Mouse (Mus musculus) midbrain, embryonic 10.5 days (tissue): ENCODE data around the gene Ncapd2. TPM values are rescaled to one million over a fixed set of nuclear protein-coding genes. Genes with fewer than 3 reads are reported as not detected.

Source experiments
- DNase-seq: peaks from one replicate; pipeline ENCODE4 v3.0.0-alpha.2; 2017; ENCODE audit warnings: low spot score
- H3K27ac ChIP-seq: fragments of 300-500 bp; sonication (generic); replicated peaks from 2 replicates; pipeline ENCODE4 v1.5.1; 2016; ENCODE audit warnings: mild to moderate bottlenecking
- H3K27me3 ChIP-seq: fragments of 300-500 bp; sonication (generic); 2 replicates; pipeline ENCODE4 v1.6.1; 2016; ENCODE audit warnings: low read depth, mild to moderate bottlenecking; ENCODE audit not compliant: poor library complexity, severe bottlenecking
- H3K36me3 ChIP-seq: fragments of 300-500 bp; sonication (generic); 2 replicates; pipeline ENCODE4 v1.6.1; 2016; ENCODE audit warnings: mild to moderate bottlenecking, moderate library complexity
- H3K4me1 ChIP-seq: fragments of 300-500 bp; sonication (generic); 2 replicates; pipeline ENCODE4 v1.6.1; 2016
- H3K4me3 ChIP-seq: fragments of 300-500 bp; sonication (generic); 2 replicates; pipeline ENCODE4 v1.5.1; 2016; ENCODE audit warnings: mild to moderate bottlenecking, moderate library complexity
- H3K9me3 ChIP-seq: fragments of 300-500 bp; sonication (generic); replicated peaks from 2 replicates; pipeline ENCODE4 v1.6.1; 2016; ENCODE audit warnings: mild to moderate bottlenecking
- WGBS: fragments of 180-500 bp; shearing (Covaris S2); methylation state at CpG from one replicate; pipeline ENCODE4 v1.1.7; 2016; 5-methylcytosine and 5-hydroxymethylcytosine counted together
- polyA plus RNA-seq: library from polyadenylated mRNA; unstranded; fragments of >200 nt; fragmentation: Nextera tagmentation; extraction: Ambion mirVana; gene quantifications from 2 replicates; pipeline ENCODE4 v1.2.1, GENCODE M21; 2016

The Ncapd2 gene
- 236 and 246 TPM in 2 replicates for polyA plus RNA-seq

DNA sequence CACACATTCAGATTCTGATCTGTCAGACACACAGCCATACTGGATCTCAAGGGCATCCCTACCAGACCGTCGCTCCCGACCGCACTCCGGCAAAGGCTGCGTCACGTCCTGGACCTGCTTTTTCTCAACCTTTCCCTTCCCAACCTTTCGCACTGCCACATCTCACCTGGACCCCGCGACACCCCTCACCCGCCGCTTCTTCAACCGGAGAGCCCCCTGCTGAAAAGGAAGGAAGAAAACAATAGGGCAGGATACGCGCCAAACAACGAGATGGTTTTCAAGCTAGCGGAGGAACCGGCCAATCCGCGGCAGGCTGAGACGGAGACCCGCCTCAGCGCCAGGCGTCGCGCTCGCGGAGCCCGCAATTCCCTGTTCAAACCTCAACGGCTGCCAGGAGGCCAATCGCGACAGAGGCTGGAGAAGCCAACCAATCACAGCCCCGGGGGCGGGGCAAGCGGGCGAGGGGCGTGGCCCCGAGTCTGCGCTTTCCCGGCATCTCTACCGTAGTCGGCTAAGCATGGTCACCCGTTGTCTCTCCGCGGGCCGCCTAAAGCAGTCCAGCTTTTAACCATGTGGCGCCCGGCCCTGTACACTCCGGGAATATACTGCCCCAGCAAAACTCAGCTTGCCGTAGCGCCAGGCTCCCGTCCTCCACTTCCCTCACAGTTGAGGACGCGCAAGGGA lies at the start of gene Ncapd2, which contains the start of gene Mrpl51:
Gene Ncapd2 (minus strand): TSS at position 370 of the 684 bp plus-strand sequence.
Gene Mrpl51 (plus strand): TSS at position 470 of the 684 bp plus-strand sequence.
- Histone ChIP-seq H3K4me1 (peaks cover 43% of the 10 kb centered on the region), H3K27ac (peak within 1 kb of the TSS; percentile 98), H3K27me3 (no peaks in the 10 kb centered on the region), H3K4me3 (peak within 1 kb of the TSS; percentile 77), H3K36me3 (peaks cover 61% of the 10 kb centered on the region), H3K9me3 (no peaks in the 10 kb centered on the region)
- under 1% methylated on average over 54 of the region's 54 CpGs for WGBS
- peak; percentile 99 for DNase-seq

DNA sequence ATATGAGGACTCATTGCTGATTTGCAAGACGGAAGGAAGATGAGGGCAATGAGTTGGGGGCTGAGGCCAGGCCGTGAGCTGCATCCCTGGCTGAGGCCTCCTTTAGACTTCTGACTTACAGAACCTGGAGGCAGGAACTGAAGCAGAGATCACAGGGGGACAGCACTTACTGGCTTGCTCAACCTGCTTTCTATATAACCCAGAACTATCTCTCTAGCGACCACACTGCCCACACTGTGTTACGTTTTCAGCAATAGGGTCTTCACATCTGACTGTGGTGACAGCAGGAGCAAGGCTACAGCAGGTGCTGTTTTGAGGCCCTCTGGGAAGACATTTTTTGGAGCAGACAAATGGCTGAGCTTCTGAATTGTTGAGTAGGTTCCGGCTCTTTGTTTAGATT lies 49.1 kb upstream of the Ncapd2 start:
- Histone ChIP-seq H3K4me1 (peaks cover 12% of the 10 kb centered on the region), H3K27ac (no peak overlapping the region), H3K36me3 (no peaks in the 10 kb centered on the region), H3K27me3 (no peaks in the 10 kb centered on the region), H3K4me3 (no peak overlapping the region), H3K9me3 (no peaks in the 10 kb centered on the region)
- WGBS = 89% methylated on average over 5 of the region's 5 CpGs
- DNase-seq = no peak

DNA sequence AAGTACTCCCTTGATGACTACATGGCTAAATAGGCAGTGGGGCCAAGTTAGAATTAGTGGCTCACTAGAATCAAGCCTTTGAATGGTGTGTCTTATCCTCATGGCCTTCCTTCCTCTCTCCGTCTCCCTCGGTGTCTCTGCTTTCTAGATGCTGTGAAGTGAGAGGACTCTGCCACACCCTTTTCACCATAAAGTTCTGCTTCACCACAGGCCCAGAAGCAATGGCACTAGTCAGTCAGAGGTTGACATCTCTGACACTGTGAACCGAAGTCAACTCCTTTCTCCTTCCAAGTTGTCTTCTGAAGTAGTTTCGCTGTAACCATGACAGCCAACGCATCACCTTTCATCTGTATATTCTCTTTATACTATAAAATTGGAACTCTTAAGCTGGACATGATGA lies 48.0 kb upstream of the Ncapd2 start:
- no peak overlapping the region for H3K27ac ChIP-seq
- H3K4me3 ChIP-seq = no peak overlapping the region
- no peak for DNase-seq
- no peaks in the 10 kb centered on the region for H3K36me3 ChIP-seq
- no peaks in the 10 kb centered on the region for H3K9me3 ChIP-seq
- H3K4me1 ChIP-seq = peaks cover 9% of the 10 kb centered on the region
- no peaks in the 10 kb centered on the region for H3K27me3 ChIP-seq
- 90% methylated on average over 5 of the region's 5 CpGs for WGBS

DNA sequence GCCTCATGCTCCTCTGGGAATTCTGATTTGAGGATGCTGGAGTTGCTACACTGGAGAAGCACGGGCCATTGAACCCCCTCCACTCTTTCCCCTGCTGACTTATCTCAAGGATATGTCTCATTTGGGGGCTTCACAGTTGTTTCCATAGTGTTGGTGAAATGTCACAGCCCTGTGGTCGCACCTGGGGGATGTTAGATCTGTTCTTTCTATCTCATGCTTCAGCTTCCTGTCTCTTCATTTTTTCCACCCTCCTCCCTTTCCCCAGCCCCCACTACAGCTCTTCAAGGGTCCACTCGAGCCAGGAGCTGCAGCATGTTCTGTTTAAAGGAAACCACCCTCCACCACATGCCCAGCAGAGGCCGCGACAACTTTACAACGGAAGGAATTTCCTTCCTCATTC lies 46.9 kb upstream of the Ncapd2 start:
- Histone ChIP-seq H3K4me3 (no peak overlapping the region), H3K4me1 (peaks cover 20% of the 10 kb centered on the region), H3K27me3 (no peaks in the 10 kb centered on the region), H3K9me3 (no peaks in the 10 kb centered on the region), H3K36me3 (no peaks in the 10 kb centered on the region), H3K27ac (no peak overlapping the region)
- WGBS = 88% methylated on average over 6 of the region's 6 CpGs
- no peak for DNase-seq

DNA sequence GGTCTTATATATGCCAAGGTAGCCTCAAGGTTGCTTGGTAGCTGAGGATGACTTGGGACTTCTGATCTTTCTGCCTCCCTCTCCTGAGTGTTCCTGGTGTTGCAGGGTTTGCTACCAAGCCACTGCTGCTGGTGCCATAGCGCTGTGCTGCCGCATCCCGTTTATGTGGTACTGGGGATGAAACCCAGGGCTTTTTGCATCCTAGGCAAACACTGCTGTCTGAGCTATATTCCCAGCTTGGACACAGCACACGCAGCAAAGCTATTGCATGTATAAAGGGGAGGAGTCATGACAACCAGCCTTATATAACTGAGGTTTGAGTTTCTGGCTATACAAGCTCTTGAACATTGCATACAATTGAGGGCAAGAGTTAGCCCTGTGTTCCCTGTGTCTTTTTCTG lies 45.9 kb upstream of the Ncapd2 start:
- Histone ChIP-seq H3K27ac (no peak overlapping the region), H3K9me3 (no peaks in the 10 kb centered on the region), H3K36me3 (no peaks in the 10 kb centered on the region), H3K27me3 (no peaks in the 10 kb centered on the region), H3K4me3 (no peak overlapping the region), H3K4me1 (peaks cover 26% of the 10 kb centered on the region)
- 88% methylated on average over 4 of the region's 4 CpGs for WGBS
- no peak for DNase-seq

DNA sequence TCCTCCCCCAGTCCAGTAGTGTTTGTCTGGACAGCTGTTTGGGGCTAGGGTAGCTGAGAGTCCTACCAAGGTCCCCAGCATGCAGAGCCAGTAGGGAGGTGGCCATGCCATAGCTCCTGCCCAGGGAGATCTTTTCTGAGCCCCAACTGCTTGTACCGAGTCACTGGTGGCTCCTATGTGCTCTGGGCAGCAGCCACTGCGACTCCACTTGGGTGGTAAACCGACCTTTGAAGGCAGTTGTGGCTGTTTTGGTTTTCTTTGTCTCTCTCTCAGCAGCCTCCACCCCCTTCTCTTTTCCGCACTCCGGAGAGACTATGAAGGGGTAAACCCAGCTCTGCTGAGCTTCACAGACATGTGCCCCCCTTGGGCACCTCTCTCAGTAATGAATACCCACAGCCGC lies 45.3 kb upstream of the Ncapd2 start, which contains the start of gene Cd27:
Gene Cd27 (minus strand): TSS at position 229 of the 400 bp plus-strand sequence.
- H3K4me1 ChIP-seq = peaks cover 33% of the 10 kb centered on the region
- H3K27me3 ChIP-seq = no peaks in the 10 kb centered on the region
- H3K36me3 ChIP-seq = no peaks in the 10 kb centered on the region
- H3K9me3 ChIP-seq = no peaks in the 10 kb centered on the region
- DNase-seq = no peak
- 49% methylated on average over 6 of the region's 6 CpGs for WGBS
- peak within 1 kb of the TSS; percentile 34; the same call in 1 of the 2 replicates for H3K27ac ChIP-seq
- H3K4me3 ChIP-seq = no peak within 1 kb of the TSS

DNA sequence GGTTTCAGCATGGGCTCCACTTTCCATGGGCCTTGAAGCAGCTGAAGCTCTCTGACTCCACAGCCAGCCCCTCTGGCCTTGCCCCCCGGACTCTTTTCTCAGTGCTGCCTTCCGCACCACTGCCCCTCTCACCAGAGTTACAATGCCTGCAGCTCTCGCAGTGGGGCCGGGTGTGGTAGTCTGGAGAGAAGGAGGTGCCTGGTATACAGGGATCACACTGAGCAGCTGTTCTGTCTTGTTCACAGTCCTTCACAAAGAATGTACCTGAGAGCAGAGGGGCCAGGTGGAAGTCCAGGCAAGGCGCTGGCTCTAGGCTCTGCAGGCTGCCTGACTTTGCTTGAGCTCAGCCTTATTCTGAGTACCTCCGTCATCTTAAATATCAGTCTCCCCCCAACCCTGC lies 44.8 kb upstream of the Ncapd2 start:
- 64% methylated on average over 6 of the region's 6 CpGs for WGBS
- H3K4me3 ChIP-seq = no peak overlapping the region
- no peak for DNase-seq
- H3K4me1 ChIP-seq = peaks cover 37% of the 10 kb centered on the region
- no peaks in the 10 kb centered on the region for H3K27me3 ChIP-seq
- H3K27ac ChIP-seq = peak overlapping the region; percentile 34; the same call in 1 of the 2 replicates
- H3K9me3 ChIP-seq = no peaks in the 10 kb centered on the region
- H3K36me3 ChIP-seq = no peaks in the 10 kb centered on the region

DNA sequence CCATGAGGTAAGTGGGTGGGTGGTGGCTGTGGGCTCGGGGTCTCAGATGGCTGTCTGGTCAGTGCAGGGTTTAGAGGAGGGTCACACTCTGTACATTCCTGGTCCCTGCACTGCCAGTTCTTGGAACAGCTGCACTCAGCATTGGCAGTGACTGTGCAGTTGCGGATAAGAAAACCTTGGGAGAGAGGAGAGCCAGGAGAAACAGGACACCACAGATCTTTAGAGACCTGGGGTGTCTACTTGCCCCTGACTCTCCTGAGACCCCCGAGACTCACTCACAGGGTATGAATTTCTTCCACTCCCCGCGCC lies 43.0 kb upstream of the Ncapd2 start:
- no peak for DNase-seq
- H3K27ac ChIP-seq = no peak overlapping the region
- H3K4me3 ChIP-seq = no peak overlapping the region
- H3K4me1 ChIP-seq = peaks cover 46% of the 10 kb centered on the region
- 79% methylated on average over 5 of the region's 5 CpGs for WGBS
- no peaks in the 10 kb centered on the region for H3K36me3 ChIP-seq
- H3K27me3 ChIP-seq = no peaks in the 10 kb centered on the region
- H3K9me3 ChIP-seq = no peaks in the 10 kb centered on the region

DNA sequence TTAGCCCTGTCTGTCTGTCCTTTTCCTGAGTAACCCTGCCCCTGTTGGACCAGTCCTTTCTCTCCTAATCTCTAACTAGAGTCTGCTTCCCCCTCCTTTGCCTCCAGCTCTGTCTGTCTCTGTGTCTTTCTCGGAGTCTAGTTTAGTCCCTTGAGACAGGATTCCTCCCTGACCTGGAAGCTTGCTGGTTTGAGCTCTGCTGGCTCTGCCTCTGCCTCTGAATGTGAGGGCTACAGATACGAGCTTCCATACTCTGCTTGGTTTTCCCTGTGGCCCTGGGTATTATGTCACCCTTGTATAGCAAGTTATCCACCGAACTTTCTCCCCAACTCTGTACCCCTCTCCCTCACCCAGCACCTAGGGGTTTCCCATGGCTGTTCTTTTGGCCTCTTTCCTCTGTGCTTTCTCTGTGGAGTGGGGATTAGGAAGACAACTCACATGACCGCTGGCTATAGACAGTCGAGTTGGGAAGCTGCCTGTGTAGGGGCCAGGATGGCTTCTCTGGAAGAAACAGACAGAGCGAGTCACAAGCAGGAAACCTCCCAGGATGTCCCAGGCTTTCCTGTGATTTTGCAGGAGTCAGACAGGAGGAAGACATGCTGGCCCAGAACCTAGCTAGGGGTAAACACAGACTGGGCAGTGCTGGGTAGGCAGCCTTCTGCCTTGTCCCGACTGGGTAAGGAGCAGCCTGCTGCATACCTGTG lies 42.5 kb upstream of the Ncapd2 start:
- H3K4me1 ChIP-seq = peaks cover 46% of the 10 kb centered on the region
- H3K36me3 ChIP-seq = no peaks in the 10 kb centered on the region
- H3K27ac ChIP-seq = no peak overlapping the region; the same call in 1 of the 2 replicates
- no peak overlapping the region for H3K4me3 ChIP-seq
- H3K27me3 ChIP-seq = no peaks in the 10 kb centered on the region
- DNase-seq = no peak
- WGBS = 65% methylated on average over 7 of the region's 7 CpGs
- no peaks in the 10 kb centered on the region for H3K9me3 ChIP-seq

DNA sequence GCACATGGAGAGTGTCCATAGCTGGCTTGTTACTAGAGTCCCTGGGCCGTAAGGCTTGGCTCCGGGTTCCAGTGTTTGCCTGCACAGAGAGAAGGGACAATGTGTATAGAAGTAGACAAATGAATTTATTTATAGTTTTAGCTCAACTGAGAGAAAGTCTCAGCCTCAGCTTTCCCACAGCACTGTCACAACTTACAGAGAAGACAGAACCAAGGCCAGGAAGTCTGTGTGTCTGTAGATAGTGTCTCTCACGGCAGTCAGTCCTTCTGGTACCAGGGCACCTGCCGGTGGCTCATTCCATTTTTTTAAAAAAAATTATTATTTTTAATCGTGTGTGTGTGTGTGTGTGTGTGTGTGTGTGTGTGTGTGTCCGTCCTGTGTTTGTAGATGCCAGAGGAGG lies 41.0 kb upstream of the Ncapd2 start:
- no peak overlapping the region for H3K27ac ChIP-seq
- no peak for DNase-seq
- no peaks in the 10 kb centered on the region for H3K27me3 ChIP-seq
- 86% methylated on average over 6 of the region's 6 CpGs for WGBS
- peaks cover 46% of the 10 kb centered on the region for H3K4me1 ChIP-seq
- H3K9me3 ChIP-seq = no peaks in the 10 kb centered on the region
- no peaks in the 10 kb centered on the region for H3K36me3 ChIP-seq
- no peak overlapping the region for H3K4me3 ChIP-seq

DNA sequence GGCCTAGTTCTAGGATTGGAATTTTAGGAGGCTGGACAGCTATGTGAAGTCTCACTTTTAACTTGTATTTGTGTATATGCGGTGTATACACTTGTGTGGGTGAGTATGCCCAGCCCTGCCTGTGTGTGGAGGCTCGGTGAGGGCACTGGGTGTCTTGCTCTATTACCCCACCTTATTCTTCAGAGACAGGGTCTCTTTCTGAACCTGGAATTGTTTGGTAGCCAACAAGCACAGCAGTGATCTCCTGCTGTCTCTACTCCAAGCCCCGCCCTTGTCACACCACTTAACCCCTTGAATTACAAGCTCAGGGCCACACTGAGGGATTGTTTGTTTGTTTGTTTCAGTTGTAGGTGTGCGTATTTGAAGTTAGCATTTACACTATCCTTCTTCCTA lies 40.5 kb upstream of the Ncapd2 start:
- Histone ChIP-seq H3K27me3 (no peaks in the 10 kb centered on the region), H3K4me1 (peaks cover 46% of the 10 kb centered on the region), H3K27ac (0 out of 2 replicates have a peak overlapping the region, but pooled peaks have one; percentile 81), H3K36me3 (no peaks in the 10 kb centered on the region), H3K9me3 (no peaks in the 10 kb centered on the region), H3K4me3 (peak overlapping the region; percentile 59)
- WGBS = 69% methylated on average over 4 of the region's 4 CpGs
- DNase-seq = no peak

DNA sequence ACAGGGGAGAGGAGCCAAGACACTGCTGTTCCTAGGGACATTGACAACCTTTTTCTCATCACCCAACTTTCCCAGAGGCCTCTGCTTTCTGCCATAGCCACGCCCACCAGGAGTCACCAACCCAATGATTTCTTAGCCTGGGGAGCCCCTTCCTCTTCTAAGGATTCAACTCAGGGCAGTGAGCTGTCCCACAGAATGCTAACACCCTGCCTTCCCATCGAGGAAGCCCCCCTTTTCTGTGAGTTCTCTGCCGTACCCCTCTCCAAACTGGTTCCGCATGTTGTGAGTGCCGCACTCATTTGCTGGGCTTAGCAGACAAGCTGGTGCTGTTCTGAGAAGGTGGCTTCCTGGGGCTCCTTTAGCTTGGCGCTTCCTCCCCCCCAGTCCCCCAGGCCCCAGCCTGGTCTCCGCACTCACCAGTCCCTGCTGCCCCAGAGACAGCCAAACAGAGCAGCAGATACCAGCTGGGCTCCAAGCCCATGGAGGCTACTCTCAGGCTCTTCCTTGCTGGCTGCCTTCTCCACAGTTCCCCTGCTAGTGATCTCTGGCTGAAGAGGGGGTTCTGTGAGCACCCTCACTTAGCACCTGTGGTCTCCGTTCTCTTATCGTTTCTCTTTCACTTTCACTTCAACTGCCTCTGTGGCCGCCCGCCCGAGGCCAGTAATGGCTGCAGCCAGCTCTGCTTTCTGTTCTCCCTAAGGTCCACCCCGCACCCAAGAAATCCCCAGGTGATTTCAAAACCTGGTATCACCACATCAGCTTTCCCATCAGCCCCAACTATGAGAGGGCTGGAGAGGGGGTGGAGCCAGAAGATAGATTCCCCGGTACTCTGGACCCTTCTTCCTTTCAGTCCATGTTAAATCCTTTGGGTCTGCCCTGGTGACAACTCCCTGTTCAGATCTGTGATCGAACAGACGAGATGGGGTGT lies 39.9 kb upstream of the Ncapd2 start, which contains the start of gene Tapbpl:
Gene Tapbpl (minus strand): TSS at position 744 of the 928 bp plus-strand sequence.
- H3K36me3 ChIP-seq = no peaks in the 10 kb centered on the region
- no peaks in the 10 kb centered on the region for H3K27me3 ChIP-seq
- WGBS = 8% methylated on average over 16 of the region's 16 CpGs
- H3K27ac ChIP-seq = peak within 1 kb of the TSS; percentile 81
- H3K4me1 ChIP-seq = peaks cover 40% of the 10 kb centered on the region
- H3K9me3 ChIP-seq = no peaks in the 10 kb centered on the region
- H3K4me3 ChIP-seq = peak within 1 kb of the TSS; percentile 59
- DNase-seq = peak; percentile 44
